Mouse (Mus musculus) heart, adult 8-10 months (tissue): ENCODE data around the gene Ccdc88c. TPM values are rescaled to one million over a fixed set of nuclear protein-coding genes. Genes with fewer than 3 reads are reported as not detected.

Experiments used
- DNase-seq: peaks from one replicate; pipeline ENCODE4 v3.0.0; 2022; ENCODE audit warnings: low spot score
- microRNA-seq: library from miRNA; unstranded; fragments of <30 nt; microRNA quantifications from one replicate; pipeline ENCODE4 v1.2.0, GENCODE M21; 2022
- total RNA-seq, 4 experiments: library from RNA; stranded (reverse); gene quantifications; 2 replicates each; pipeline ENCODE4 v1.2.4; 2022

Ccdc88c gene
- total RNA-seq, 4 experiments from 2014 or later = 4.2 to 6.4 (median 4.4) TPM

DNA sequence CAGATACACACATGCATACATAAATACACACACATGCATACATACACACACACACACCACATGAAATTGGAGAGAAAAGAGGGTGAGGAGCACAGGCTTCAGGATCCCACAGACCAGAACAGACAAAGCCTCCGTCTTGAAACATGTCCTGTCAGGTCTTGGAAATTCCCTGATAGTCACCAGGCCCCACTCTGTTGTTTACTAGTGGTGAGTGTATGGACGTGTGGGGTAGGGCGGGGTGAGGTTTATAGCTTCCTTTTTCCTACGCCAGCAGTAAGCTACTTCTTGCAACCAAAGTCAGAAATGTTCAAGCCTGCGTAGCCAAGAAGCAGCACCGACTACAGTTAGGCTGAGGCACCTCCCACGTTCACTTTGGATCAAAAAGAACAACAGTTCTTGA, 145.7 kb downstream of the Ccdc88c start:
- DNase-seq = no peak

DNA sequence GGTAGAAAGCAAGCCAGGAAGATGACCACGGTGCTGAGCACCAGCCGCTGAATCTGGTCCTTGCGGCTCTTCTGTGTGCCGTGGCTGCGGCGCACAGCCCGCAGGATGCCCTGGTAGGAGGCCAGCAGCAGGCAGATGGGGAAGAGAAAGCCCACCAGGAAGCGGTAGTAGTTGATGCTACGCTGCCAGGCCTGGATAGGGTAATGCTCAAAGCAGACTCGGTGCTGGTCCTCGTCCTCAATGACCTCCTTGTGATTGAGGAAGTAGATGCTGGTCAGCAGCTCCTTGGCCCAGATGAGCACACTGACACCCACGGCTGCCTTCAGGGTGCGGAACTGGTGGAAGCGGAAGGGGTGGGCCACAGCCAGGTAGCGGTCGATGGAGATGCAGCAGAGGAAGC, 150.3 kb downstream of the Ccdc88c start:
- no peak for DNase-seq

DNA sequence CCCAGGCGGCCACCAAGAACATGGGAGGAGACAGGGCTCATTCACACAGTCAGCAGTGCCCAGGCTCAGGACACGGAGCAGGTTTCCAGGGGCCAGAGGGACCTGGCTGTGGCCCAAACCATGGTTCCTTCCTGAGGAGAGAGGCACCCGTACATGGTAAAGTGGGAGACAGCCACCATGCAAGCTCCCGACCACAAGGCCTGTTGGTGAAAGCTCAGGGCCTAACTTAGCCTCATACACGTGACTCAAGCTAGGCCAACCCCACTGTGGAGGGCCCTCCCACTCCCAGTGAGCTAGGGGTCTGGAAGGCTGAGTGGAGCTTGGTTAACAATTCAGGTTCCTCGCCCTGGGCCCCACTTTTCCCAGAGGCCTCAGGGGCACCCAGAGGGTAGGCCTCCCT, 150.9 kb downstream of the Ccdc88c start:
- no peak for DNase-seq

DNA sequence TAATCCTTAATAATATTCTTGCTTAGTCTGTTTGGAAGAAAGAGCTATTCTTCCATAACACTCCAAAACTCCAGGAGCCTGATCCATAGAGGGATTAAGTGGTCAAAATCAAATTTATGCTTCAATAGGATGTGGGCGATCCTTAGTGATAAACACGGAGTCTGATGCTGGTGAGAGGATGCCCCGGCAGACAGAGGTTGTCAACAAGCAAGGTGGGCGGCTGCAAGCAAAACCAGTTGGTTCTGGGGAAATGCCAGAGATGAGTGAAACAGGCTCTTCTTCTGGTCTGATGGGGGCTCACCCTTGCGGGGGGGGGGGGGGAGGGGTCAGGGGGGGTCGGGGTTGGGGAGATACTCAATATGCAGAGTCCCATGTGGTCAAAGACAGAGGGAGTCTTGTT, 152.9 kb downstream of the Ccdc88c start:
- DNase-seq = no peak

DNA sequence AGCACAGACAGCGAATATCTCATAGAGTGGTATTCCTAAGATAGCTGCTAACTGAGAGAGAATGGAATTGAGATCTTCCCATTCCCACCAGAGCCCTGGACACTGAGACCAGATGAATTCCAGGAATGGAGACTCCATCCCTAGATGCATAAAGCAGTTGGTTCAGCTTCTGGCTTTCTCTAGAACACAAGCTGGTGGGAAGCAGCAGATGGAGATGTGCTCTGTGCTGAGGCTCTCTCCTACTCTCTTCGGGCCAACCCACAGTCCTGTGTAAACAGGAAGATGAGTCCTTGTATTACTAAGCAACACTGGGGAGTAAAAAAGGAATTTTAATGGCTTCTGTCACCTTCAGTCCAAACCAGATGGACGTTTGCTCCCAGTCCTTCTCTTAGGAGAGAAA, 153.3 kb downstream of the Ccdc88c start:
- DNase-seq = no peak

DNA sequence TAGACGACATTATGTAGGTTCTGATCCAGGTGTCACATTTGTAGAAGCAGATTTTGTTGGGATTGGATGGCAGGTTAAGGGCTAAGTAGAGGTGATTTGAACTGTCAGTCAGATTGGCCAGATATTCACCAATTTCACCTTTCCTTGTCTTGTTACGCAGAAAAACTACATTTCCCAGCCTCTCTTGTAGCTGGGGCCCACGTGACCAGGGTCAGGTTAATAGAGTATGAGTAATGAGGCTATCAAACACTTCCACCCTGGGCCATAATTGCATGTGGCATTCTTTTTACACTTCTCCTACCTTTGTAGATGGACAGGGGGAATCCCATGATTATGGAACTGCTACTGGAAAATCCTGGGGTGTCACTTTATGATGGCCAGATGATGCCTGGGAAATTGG, 155.2 kb downstream of the Ccdc88c start:
- DNase-seq = no peak

DNA sequence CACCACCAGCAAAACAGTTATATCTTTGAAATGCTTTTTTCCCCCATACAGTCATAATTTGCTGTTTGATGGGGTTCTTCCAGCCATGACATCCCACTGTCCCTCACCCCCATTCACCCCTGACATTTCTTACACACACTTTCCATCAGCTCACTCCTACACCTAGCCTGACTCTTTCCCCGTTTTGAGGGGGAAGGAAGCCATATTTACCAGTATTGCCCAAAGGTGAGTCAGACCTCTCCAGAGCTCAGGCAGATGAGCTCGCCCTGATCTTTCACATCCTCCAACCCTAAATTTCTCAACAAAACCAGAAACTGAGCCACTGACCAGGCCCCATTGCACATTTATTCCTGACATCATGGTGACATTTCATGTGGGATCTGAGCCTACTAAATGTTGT, 157.0 kb downstream of the Ccdc88c start:
- no peak for DNase-seq

DNA sequence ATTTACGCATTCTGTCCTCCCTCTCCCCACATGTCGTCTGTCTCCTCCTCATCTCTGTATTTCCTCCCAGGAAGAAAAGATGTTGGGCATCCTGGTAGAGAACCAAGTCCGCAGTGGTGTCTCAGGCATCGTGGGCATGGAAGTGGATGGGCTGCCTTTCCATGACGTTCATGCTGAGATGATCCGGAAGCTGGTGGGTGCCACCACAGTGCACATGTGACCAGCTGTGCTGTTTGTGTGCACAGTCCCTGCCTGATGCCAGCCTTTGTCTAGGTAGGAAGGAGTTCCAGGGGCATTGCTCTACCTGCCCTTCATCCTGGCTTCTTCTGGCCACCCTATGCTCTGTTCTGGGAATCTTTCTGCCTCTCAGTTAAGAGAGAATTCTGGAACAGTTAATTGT, 157.6 kb downstream of the Ccdc88c start:
- no peak for DNase-seq

DNA sequence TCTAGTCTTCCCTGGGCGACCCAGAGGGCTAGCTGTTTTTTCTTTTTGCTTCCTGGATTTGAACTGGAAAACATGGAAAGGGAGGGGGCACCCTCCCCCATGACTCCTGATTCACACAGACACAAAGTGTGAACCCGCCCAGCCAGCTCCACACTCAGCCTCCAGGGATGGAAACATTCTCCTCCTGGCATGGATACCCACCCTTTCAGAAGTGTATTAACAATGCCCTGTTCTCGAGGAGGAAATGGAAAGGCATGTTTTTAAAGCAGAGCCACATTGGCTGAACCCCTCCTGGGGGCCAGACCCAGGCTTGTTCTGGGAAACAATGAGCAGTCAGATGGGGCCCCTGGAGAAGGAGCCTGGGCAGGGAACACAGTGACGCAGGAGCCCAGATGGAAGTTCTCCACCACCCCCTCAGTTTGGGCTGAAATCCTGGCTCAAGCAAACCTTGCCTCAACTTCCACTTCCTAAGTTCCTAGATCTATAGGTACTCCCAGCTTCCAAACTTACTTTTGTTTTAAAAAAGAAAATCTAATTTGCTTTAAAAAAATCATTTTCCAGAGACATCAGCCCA, 160.7 kb downstream of the Ccdc88c start:
- DNase-seq = no peak

DNA sequence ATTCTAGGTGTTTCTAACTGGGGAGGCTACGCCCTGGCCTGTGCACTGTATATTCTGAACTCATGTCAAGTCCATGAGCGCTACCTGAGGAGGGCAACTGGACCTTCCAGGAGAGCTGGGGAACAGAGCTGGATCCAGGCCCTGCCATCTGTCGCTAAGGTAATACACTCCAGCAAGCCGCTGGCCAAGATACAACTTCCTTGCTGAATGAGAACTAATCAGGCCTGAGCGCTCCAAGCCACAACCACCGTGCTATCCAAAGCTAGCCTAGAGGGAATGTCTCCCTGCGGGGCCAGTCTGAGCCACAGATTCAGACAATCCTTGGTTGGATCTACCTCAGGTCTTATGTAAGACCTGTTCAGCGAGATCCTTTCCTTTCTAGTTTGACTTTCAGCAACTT, 161.8 kb downstream of the Ccdc88c start:
- no peak for DNase-seq

DNA sequence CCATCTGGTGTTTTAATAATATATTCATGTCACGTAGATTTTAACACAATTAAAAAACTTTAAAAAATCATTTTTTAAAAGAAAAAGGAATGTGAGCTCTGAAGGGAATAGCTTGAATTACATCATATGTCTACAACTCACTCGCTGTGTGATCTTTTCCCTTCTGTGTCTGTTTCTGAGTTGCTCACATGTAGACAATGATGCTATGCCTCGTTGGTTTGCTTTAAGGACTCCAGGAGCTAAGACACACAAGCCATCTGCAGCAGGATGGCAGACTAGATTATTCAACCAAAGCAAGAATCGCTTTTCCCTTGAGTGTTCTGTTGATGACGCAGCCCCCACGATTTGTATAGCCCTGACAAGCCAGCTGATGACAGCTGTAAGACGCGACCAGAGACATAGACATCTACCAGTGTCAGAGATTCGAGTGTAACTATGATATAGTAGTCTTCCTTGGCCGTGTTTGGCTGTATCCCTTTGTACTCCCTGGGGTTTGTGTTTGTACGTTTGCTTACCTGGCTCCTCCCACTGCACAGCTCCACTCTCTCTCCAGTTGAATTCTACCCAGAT, 163.3 kb downstream of the Ccdc88c start:
- DNase-seq = no peak

DNA sequence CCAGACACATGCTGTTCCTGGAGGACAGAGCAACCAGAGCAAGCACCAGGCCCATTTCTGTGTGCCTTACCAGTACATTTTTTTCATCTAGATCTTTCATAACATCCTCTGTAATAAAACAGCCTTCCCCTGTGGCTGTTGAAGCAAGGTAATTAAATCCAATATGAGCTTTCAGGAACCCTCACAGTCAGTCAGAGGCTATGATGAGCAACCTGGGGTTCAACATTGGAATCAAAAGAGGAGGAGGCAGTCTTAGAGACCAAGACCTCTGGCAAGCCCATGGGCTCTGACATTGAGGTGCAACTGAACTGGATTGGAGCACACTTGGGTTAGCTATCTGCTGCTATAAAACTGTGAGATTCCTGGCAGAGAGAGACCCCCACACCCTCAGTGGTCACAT, 163.8 kb downstream of the Ccdc88c start:
- DNase-seq = no peak

DNA sequence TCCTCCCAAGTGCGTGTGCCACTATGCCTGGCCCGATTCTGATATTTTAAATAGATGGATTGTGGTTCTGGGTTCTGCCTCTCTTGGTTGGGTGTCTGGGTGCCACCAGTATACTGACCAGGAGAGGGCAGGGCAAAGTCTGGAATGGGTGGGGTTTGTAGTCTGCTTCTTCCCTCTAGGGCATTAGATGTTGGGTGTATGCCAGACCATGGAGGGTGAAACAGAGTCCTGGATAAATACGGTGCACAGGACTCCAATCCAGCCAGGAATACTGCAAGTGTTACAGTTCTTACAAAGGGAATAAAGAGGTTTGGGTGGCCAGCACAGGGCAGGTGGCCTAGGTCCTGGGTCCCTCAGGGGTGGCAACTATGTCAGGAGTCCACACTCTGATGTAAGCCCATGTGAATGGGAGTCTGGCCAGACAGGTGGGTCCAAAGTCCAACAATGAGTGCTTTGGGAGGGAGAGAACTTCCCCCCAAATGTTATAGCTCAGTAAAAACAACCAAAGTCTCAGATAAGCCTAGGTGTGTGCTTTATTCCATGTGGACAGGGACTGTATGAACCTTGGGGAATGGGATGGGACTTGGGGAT, 165.9 kb downstream of the Ccdc88c start:
- DNase-seq = no peak

DNA sequence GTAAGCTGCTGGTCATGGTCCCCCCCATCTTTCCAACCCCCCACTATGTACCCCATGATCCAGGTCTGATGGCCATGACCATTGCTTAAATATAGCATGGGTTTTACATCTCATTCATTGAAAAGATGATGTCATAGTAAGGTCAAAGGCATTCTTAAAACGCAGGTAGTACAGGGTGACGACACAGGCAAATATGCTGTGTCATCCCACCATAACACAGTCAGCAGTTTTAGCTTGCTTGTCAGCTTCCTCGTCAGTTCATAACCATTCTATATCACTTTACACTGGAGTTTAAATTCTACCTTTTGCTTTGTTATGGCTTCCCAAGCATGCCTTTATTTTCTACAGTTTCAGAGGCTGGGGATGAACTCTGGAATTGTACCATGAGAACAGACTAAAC, 166.6 kb downstream of the Ccdc88c start:
- DNase-seq = no peak

Small RNAs within 50 kb of the gene (microRNA-seq; reads per million reads assigned to microRNA genes)
- not detected for gene Mir1190

Other genes starting within 250 kb of the Ccdc88c start
- 10 to 100 TPM; 62.3 to 89.3 (median 69.4) TPM for gene Dglucy, start 250.0 kb downstream of the Ccdc88c start, total RNA-seq
- gene Gpr68, start 120.9 kb downstream of the Ccdc88c start, total RNA-seq = under 1 TPM in 3 of 4 experiments, not detected in 1; 0.09 to 0.49 (median 0.28) TPM
- 10 to 100 TPM; 20.7 to 21.8 (median 21.3) TPM for gene Ppp4r3a, start 54.6 kb upstream of the Ccdc88c start, total RNA-seq